Mouse (Mus musculus): ENCODE measurements around the gene Smpdl3a. TPM values are rescaled to one million over a fixed set of nuclear protein-coding genes. Genes with fewer than 3 reads are reported as not detected.
A peak's percentile ranks its signal among the peaks of the same experiment; 100 is the strongest.

Gene Smpdl3a
- polyA plus RNA-seq, 1 experiment: 13.2 TPM

DNA sequence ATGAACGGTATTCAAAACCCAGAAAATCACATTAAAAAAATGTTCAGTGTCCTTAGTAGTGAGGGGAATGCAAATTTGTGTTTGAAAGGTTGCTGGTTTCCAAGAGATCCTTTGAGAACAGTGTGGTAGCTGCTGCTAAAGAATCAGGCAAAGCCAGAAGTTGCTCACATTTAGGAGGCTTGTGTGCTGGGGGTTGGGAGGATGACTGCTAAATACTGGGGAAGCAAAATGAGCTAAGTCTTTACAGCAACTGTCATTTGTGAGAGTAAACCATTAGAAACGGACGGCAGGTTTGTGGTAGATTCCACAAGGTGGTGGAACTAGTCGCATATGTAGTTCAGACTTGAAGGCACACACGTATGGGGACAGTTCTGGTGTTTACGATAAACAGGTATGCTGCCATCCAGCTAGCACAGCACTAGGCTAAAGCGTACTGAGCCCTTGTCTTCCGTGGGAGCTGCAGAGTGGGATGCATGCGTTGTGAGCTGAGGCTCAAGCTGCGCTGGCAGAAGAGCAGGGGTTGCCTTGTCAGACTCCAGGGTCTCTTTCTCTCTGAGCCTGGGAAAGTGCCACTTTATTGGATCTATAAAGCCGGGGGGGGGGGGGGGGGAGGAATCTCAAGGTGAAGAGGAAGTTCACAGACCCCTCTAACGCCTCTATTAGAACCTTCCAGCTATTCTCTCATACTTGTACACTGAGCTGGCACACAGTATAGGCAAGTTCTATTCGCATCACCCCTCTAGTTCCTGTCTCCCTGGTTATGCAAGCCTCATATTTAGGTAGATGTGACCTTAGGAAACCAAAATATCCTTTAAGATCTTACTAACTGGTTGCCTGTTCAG lies 10.6 kb upstream of the Smpdl3a start:
- no peak overlapping the region for H3K27ac ChIP-seq (ENCODE audit: control insufficient read depth, insufficient read depth, low read depth, low read length, poor library complexity)
- H3K4me1 ChIP-seq (ENCODE audit: control insufficient read depth, insufficient read depth, low read length): no peaks in the 10 kb centered on the region
- WGBS: 66% methylated on average over 13 of the region's 13 CpGs
- no peak overlapping the region for H3K4me3 ChIP-seq (replicated peaks; ENCODE audit: control insufficient read depth, low read depth, low read length)
- no peak for TF ChIP-seq POLR2A (IDR thresholded peaks at IDR 0.05; ENCODE audit: borderline replicate concordance, control insufficient read depth, low read depth, low read length)
- TF ChIP-seq CTCF (IDR thresholded peaks at IDR 0.05; ENCODE audit: control insufficient read depth, insufficient read depth, low read length): no peak

- 58% methylated on average over 7 of the region's 7 CpGs for WGBS
- Histone ChIP-seq H3K27ac (ENCODE audit: control insufficient read depth, insufficient read depth, low read depth, low read length, poor library complexity) (no peak overlapping the region), H3K4me1 (ENCODE audit: control insufficient read depth, insufficient read depth, low read length) (no peaks in the 10 kb centered on the region), H3K4me3 (replicated peaks; ENCODE audit: control insufficient read depth, low read depth, low read length) (no peak overlapping the region)
- TF ChIP-seq CTCF (IDR thresholded peaks at IDR 0.05; ENCODE audit: control insufficient read depth, insufficient read depth, low read length): no peak
- no peak for TF ChIP-seq POLR2A (IDR thresholded peaks at IDR 0.05; ENCODE audit: borderline replicate concordance, control insufficient read depth, low read depth, low read length)
Measured at GRCm38 (mm10) chr10:57784131-57784875, 9.8 kb upstream of the Smpdl3a start.

- WGBS: 52% methylated on average over 7 of the region's 7 CpGs
Measured at GRCm38 (mm10) chr10:57784876-57785150, 9.3 kb upstream of the Smpdl3a start, which contains the start of gene Fabp7. Fabp7 (plus strand) TSS chr10:57784881.

GRCm38 (mm10) chr10:57785552-57785951 lies 8.6 kb upstream of the Smpdl3a start:
- WGBS: 85% methylated on average over 2 of the region's 2 CpGs

More at GRCm38 (mm10) chr10:57784876-57785150, 9.3 kb upstream of the Smpdl3a start, which contains the start of gene Fabp7:
- TF ChIP-seq CTCF (IDR thresholded peaks at IDR 0.05; ENCODE audit: control insufficient read depth, insufficient read depth, low read length) (no peak), POLR2A (IDR thresholded peaks at IDR 0.05; ENCODE audit: borderline replicate concordance, control insufficient read depth, low read depth, low read length) (no peak)
- Histone ChIP-seq H3K4me1 (ENCODE audit: control insufficient read depth, insufficient read depth, low read length) (no peaks in the 10 kb centered on the region), H3K4me3 (replicated peaks; ENCODE audit: control insufficient read depth, low read depth, low read length) (no peak within 1 kb of the TSS), H3K27ac (ENCODE audit: control insufficient read depth, insufficient read depth, low read depth, low read length, poor library complexity) (no peak within 1 kb of the TSS)

GRCm38 (mm10) chr10:57792957-57793356 lies 1.2 kb upstream of the Smpdl3a start:
- Histone ChIP-seq H3K27ac (ENCODE audit: control insufficient read depth, insufficient read depth, low read depth, low read length, poor library complexity) (peak overlapping the region; percentile 74; the same call in 1 of the 2 replicates), H3K4me3 (replicated peaks; ENCODE audit: control insufficient read depth, low read depth, low read length) (no peak overlapping the region), H3K4me1 (ENCODE audit: control insufficient read depth, insufficient read depth, low read length) (peaks cover 2% of the 10 kb centered on the region; the same call in 1 of the 2 replicates)
- no peak for TF ChIP-seq POLR2A (IDR thresholded peaks at IDR 0.05; ENCODE audit: borderline replicate concordance, control insufficient read depth, low read depth, low read length)
- no peak for TF ChIP-seq CTCF (IDR thresholded peaks at IDR 0.05; ENCODE audit: control insufficient read depth, insufficient read depth, low read length)
- WGBS: 28% methylated on average over 1 of the region's 1 CpGs

More at GRCm38 (mm10) chr10:57785552-57785951, 8.6 kb upstream of the Smpdl3a start:
- Histone ChIP-seq H3K4me3 (replicated peaks; ENCODE audit: control insufficient read depth, low read depth, low read length) (no peak overlapping the region), H3K27ac (ENCODE audit: control insufficient read depth, insufficient read depth, low read depth, low read length, poor library complexity) (no peak overlapping the region), H3K4me1 (ENCODE audit: control insufficient read depth, insufficient read depth, low read length) (no peaks in the 10 kb centered on the region)
- TF ChIP-seq POLR2A (IDR thresholded peaks at IDR 0.05; ENCODE audit: borderline replicate concordance, control insufficient read depth, low read depth, low read length) (no peak), CTCF (IDR thresholded peaks at IDR 0.05; ENCODE audit: control insufficient read depth, insufficient read depth, low read length) (no peak)

DNA sequence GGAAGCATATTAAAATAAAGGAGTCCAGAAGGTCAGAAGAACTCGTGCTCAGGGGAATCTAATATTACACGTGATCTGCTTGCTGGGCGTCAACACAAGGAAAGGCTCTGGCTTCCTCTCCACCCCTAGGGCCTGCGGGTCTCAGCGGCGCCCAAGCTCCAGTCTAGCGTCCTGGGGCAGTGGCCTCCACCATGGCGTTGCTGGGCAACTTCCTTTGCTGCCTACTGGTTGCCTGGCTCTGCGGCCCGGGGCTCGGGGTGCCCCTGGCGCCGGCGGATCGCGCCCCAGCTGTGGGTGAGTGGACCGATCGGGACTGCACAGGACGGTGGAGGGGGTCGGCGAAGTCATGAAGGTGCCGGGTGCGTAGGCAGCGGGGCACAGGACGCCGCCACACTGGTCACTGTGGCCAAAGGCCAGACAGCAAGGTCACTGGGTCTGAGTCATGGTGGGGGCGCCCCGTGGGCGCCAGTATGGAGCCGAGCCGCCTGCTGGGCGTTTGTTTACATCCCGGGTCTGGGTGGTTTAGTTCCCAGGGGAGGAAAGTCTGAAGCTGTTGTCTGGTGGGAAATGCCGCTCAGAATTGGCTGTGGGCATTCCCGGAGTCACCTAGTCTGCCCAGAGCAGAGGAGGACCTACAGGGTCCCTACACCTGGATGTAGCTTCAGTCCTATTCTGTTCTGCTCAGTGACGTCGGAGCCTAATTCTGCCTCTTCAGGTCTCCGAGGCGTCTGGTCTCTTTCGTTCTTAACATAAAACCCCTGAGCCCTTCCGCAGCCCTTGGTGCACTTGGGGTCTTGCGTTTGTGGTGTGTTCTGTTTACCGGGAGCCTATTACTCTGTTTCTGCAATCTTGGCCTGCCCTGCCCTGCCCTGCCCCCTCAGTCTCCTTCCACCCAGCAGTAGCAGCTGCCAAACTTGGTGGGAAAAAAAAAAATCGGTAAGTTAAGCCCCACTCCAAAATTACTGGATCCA lies 641 bp downstream of the Smpdl3a start:
- Histone ChIP-seq H3K27ac (ENCODE audit: control insufficient read depth, insufficient read depth, low read depth, low read length, poor library complexity) (peak overlapping the region; percentile 92), H3K4me1 (ENCODE audit: control insufficient read depth, insufficient read depth, low read length) (peaks cover 2% of the 10 kb centered on the region; the same call in 1 of the 2 replicates), H3K4me3 (replicated peaks; ENCODE audit: control insufficient read depth, low read depth, low read length) (peak overlapping the region; percentile 79)
- WGBS: under 1% methylated on average over 44 of the region's 44 CpGs
- TF ChIP-seq CTCF (IDR thresholded peaks at IDR 0.05; ENCODE audit: control insufficient read depth, insufficient read depth, low read length): no peak
- peak; percentile 66; the same call in 1 of the 2 replicates for TF ChIP-seq POLR2A (IDR thresholded peaks at IDR 0.05; ENCODE audit: borderline replicate concordance, control insufficient read depth, low read depth, low read length)

GRCm38 (mm10) chr10:57795542-57795941 lies 1.4 kb downstream of the Smpdl3a start:
- H3K4me1 ChIP-seq (ENCODE audit: control insufficient read depth, insufficient read depth, low read length): peaks cover 2% of the 10 kb centered on the region; the same call in 1 of the 2 replicates
- no peak for TF ChIP-seq POLR2A (IDR thresholded peaks at IDR 0.05; ENCODE audit: borderline replicate concordance, control insufficient read depth, low read depth, low read length)
- no peak for TF ChIP-seq CTCF (IDR thresholded peaks at IDR 0.05; ENCODE audit: control insufficient read depth, insufficient read depth, low read length)
- H3K27ac ChIP-seq (ENCODE audit: control insufficient read depth, insufficient read depth, low read depth, low read length, poor library complexity): peak overlapping the region; percentile 18; the same call in 1 of the 2 replicates
- WGBS: 2% methylated on average over 4 of the region's 4 CpGs
- H3K4me3 ChIP-seq (replicated peaks; ENCODE audit: control insufficient read depth, low read depth, low read length): peak overlapping the region; percentile 79

Measured in bone marrow, adult 2 months (tissue).